Mouse (Mus musculus) cerebellum, adult 18-20 months (tissue): Measurements from ENCODE around the gene Mroh7.

Source experiments
- DNase-seq, 2 experiments: peaks; one replicate each; pipeline ENCODE4 v3.0.0; 2021

Mroh7 gene

GRCm38 (mm10) chr4:106693841-106694430 is 36.8 kb downstream of the Mroh7 start:
- DNase-seq: no peak

GRCm38 (mm10) chr4:106688636-106689296 is 42.0 kb downstream of the Mroh7 start:
- DNase-seq: no peak

DNA sequence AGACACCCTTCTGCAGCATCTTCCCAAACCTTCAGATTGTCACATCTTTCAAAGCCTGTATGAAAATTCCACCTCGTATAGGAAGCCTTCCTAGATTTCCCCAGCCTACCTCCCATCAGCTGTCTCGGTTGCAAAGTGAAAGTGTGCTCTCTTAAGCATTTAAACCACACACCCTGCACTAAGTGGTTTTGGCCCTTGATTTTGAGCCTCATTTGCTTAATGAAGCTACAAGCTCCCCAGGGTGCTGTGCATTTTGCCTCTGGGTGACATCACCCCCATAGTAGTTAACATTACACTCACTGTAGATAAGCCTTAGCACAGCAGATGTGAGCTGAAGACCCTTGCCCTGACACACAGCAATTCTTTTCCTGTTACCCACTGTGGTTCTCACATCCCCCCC is 49.8 kb downstream of the Mroh7 start:
- no peak for DNase-seq

GRCm38 (mm10) chr4:106679152-106679551 is 51.6 kb downstream of the Mroh7 start:
- no peak for DNase-seq

DNA sequence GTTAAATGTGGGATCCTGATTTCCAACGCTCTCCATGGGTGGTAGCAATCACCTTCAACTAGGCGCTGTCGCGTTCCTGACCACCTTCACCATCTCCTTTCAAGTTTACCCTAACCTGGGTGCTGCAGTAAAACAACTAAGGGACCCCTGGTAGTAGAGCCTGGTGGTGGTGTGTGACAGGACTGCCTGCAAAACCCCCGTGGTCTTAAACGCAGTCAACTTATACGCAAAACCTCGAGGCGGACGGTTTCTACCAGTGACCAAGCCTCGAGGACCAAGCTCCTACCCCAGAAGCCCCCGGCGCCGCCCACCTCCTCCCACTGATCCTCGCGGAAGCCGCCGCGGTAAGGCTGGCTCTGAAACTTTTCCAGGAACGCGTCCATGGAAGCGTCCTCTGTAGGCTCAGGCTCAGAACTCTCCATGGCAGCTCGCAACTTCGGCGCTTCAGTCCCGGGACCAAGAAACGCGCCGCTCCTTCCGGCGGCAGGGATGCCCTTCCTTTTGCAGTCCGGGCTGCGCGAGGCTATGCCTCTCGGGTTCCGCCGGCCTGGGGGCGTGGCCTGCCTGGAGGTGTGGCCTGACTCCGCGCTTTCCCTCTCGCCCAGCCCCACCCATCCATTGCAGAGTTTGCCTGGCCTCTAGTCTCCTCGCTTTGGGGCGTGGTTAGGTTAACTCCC is 52.1 kb downstream of the Mroh7 start, which contains the start of gene Ttc4:
Gene Ttc4 (minus strand): TSS at position 503 of the 677 bp plus-strand sequence.
- peak; percentile 84 to 87 for DNase-seq

DNA sequence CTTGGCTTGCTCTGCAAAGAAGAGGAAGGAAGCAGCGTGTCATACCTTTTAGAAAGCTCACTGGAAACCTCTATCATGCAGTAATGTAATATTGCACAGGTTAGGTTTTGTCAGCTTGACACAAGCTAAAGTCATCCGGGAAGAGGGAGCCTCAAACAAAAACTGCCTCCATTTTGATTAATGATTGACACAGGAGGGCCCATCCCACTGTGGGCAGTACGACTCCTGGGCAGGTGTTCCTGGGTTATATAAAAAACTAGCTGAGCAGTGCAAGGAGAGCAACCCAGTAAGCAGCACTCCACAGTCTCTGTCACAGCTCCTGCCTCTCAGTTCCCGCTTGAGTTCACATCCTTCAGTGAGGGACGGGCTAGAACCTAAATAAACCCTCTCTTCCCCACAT is 54.0 kb downstream of the Mroh7 start:
- DNase-seq: no peak

GRCm38 (mm10) chr4:106666546-106666945 is 64.2 kb downstream of the Mroh7 start:
- no peak for DNase-seq

DNA sequence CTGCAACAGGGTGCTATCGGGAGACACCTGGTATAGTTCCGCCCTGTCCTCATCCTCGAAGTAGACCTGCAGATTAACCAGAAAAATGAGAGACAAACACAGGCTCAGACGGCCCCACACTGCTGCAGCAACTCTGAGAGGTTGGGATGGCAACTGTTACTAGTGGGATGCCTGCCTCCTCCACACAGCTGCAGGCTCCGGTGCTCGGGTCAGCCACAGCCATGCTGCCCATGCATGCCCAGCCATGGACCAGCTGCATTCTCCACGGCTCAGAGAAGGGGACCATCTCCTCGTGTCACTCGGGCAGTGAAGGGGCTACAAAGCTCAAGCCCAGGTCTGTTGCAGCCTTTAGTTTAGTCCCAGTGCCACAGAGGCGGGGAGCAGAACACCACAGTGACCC is 65.1 kb downstream of the Mroh7 start:
- DNase-seq: no peak

GRCm38 (mm10) chr4:106665269-106665668 is 65.5 kb downstream of the Mroh7 start:
- DNase-seq: no peak

GRCm38 (mm10) chr4:106664697-106665096 is 66.0 kb downstream of the Mroh7 start:
- no peak for DNase-seq

DNA sequence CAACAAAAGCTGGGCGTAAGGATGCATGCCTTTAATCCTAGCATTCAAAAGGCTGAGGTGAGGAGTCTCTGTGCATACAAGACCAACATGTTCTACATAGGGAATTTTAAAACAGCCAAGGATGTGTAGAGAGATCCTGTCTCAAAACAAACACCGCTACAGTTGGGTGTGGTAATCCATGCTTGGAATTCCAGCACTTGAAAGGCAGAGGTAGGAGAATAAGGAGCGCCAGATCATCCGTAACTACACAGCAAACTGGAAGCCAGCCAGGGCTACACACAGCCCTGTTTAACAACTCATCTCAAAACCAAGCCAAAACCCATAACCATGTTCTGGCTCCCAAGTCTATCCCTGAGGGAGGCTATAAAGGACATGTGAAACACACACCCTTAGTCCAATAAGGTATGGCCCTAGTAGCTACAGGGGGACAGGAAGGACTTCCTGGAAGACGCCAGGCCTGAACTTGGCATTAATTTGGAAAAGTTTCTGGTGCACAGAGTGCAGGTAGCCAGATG is 66.7 kb downstream of the Mroh7 start:
- DNase-seq: no peak

- no peak for DNase-seq
Measured at GRCm38 (mm10) chr4:106655681-106656080, 75.0 kb downstream of the Mroh7 start.

- no peak for DNase-seq
Measured at GRCm38 (mm10) chr4:106653051-106653450, 77.7 kb downstream of the Mroh7 start.

GRCm38 (mm10) chr4:106652546-106652945 is 78.2 kb downstream of the Mroh7 start:
- DNase-seq: no peak

DNA sequence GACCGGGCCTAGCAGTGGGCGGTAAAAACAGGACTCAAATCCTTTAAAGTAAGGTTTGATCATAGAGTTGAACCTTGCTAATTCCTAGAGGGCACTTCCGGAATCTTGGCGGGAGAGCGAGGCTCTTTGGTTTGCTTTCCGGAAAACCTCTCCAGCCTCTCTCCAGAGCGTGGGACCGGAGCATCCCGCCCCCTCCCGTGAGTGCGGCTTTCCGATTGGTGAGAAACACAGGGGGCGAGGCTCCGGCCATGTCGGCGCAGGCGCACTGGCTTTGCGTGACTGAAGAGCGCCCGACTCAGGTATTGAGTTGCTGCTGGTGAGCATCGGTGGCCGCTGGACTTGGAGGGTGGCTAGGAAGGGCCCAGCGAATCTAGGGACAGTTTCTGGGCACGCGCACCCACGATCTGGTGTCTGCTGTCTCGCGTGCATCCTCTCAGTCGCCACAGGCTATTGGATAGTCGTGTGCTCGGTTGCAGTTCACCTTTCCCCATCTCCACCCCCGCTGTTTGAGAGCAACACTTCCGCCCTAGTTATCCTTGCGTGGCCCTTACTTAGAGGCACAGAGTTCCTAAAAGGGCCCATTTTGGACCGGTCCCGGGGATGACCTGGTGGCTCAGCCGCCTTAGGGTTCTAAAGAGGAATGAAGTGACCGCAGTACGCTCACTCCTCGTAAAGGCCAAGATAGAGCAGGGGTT is 79.7 kb downstream of the Mroh7 start, which contains the start of gene Pars2:
Gene Pars2 (plus strand): TSS at position 237 of the 695 bp plus-strand sequence.
- peak; percentile 98 for DNase-seq

DNA sequence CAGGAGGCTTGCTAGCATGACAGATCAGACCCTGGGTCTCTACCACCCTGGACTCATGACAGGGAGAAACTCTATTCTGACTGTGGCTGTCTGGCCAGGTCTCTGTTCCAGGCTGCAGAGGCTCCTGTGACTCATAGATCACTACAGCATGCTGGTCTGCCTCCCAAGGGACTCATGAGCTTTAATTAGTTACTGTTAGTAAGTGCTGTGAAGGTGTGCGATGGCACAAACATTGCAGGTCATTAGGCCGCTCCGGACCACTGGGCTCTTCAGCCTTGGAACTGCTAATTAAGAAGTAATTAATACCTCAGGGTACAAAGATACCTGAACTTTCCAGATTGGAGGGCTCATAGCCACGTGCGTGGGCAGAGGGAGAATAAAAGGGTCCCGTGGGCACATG is 83.6 kb downstream of the Mroh7 start:
- DNase-seq: no peak

DNA sequence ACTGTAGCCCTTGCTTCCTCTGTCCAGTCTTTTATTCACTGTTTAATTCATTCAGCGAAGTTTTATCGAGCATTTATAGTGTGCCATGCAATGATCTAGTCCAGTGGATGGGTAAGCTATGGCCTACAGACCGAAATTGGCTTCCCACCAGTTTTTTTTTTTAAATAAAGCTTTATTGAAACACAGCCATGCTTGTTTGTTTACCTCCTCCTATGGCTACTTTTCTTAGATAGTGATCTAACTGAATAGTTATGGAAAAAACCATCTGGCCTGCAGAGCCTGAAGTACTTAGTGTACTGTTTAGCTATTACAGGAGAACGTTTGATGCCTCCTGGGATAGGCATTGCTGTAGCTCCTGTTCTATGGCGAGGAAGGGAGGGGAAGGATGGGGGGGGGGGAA is 84.9 kb downstream of the Mroh7 start:
- DNase-seq: no peak

DNA sequence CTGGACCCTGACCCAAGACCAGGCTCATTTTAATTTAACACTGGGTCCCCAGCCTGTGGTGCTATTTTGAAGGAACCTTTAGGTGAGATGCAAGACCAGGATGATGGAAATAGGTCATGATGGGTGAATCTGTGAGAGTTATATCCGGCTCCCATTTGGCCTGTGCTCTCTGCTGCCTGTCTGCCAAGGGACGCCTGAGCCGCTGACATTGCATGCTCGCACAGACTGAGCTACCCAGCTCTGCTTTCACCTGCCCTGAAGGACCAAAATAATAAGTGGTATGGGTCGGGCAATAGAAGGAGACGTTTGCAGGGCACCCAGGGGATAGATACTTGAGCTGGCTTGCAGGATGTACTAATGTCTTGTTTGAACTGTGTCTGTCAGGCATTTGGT is 86.5 kb downstream of the Mroh7 start:
- DNase-seq: no peak

DNA sequence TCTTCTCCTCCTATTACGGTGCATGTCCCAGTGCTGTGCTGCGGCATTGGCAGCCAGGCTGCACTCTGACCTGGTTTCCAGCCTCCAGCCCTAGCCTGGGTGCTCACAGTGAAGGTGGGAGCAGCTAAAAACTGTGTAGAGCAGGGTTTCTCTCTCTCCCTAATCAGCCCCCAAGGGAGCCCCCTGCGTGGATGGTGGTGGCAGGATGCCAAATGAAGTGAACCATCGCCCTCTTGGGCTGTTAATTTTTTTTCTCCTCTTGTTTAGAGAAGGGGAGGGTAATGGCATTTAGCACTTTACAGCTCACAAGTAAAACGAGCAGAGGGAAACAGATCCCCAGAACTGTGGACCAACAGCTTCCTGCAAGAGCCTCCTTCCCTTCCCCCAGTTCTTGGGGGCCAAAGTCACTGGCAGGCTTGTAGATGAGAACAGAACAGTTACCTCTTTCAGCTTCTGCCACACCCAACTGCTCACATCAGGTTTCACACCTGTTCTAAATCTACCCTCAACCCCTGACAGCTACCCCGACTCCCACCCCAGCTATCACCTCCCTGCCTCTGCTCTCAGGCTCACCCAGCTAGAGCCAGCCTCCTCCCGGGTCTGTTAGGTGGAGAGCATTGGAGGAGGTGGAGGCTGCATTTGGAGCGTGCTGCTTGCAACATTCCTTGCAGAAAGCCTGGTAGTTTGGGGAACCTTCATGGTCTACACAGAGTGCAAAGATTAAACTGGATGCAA is 87.1 kb downstream of the Mroh7 start:
- no peak for DNase-seq

GRCm38 (mm10) chr4:106634086-106634479 is 96.6 kb downstream of the Mroh7 start:
- no peak for DNase-seq

GRCm38 (mm10) chr4:106633281-106634085 is 97.2 kb downstream of the Mroh7 start:
- DNase-seq: no peak

DNA sequence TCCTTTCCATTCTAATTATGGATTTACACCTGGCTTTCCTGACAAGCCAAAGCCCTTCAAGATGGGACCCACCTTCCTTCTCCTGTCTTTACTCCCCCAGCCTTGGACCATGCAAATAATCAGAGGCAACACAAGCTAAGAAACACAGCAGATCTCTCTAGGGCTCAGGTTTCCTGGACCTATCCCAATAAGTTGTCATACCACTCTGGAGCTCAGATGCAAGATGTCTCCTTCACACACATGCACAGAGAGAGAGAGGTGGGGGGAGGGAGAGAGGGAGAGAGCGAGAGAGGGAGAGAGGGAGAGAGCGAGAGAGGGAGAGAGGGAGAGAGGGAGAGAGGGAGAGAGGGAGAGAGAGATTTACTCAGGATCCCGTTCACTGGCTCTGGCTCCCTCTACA is 98.4 kb downstream of the Mroh7 start:
- no peak for DNase-seq
